Mouse (Mus musculus) myocyte (in vitro differentiated cells): ENCODE results near the gene Gal3st2b.
"Not testable (repeated sequence)": the region's sequence is repeated elsewhere in the genome, so short reads cannot be mapped to it uniquely, and the experiment has no call there.

Experiments
- CEBPB ChIP-seq: IDR thresholded peaks from 2 replicates; pipeline ENCODE4 v1.6.1; 2011; ENCODE audit warnings: mild to moderate bottlenecking, moderate library complexity; ENCODE audit not compliant: poor library complexity, insufficient read depth, severe bottlenecking
- E2F4 ChIP-seq: IDR thresholded peaks from one replicate; pipeline ENCODE4 v1.6.1; 2011; ENCODE audit warnings: mild to moderate bottlenecking, control low read depth, moderate library complexity; ENCODE audit not compliant: insufficient read depth
- MAX ChIP-seq: IDR thresholded peaks from one replicate; pipeline ENCODE4 v1.6.1; 2011; ENCODE audit warnings: low read depth, mild to moderate bottlenecking, control low read depth
- MYOD1 ChIP-seq, 3 experiments: IDR thresholded peaks; one replicate each; pipeline ENCODE4 v1.6.1; 2011; ENCODE audit warnings: control low read depth in 2 of 3, low read depth in 2 of 3, mild to moderate bottlenecking in 2 of 3, moderate library complexity in 1 of 3; ENCODE audit not compliant: insufficient read length in 2 of 3, control insufficient read depth in 1 of 3
- MYOG ChIP-seq, 3 experiments: IDR thresholded peaks; one replicate each; pipeline ENCODE4 v1.6.1; 2011; ENCODE audit warnings: control low read depth in 2 of 3, low read depth in 2 of 3, mild to moderate bottlenecking in 2 of 3; ENCODE audit not compliant: insufficient read length in 2 of 3, control insufficient read depth in 1 of 3, insufficient read depth in 1 of 3
- POLR2A ChIP-seq: IDR thresholded peaks from one replicate; pipeline ENCODE4 v1.6.1; 2011; ENCODE audit warnings: low read depth, mild to moderate bottlenecking, control low read depth, moderate library complexity; ENCODE audit not compliant: insufficient read length
- POLR2AphosphoS2 ChIP-seq: IDR thresholded peaks from one replicate; pipeline ENCODE4 v1.6.1; 2011; ENCODE audit warnings: low read depth, control low read depth; ENCODE audit not compliant: insufficient read length
- REST ChIP-seq: IDR thresholded peaks from one replicate; pipeline ENCODE4 v1.6.1; 2011; ENCODE audit warnings: mild to moderate bottlenecking, control low read depth, moderate library complexity; ENCODE audit not compliant: insufficient read depth, insufficient read length
- SRF ChIP-seq: IDR thresholded peaks from one replicate; pipeline ENCODE4 v1.6.1; 2011; ENCODE audit warnings: low read depth; ENCODE audit not compliant: control insufficient read depth, insufficient read length
- TCF12 ChIP-seq: IDR thresholded peaks from one replicate; pipeline ENCODE4 v1.6.1; 2011; ENCODE audit warnings: mild to moderate bottlenecking, control low read depth; ENCODE audit not compliant: poor library complexity, insufficient read depth, severe bottlenecking
- USF1 ChIP-seq: IDR thresholded peaks from one replicate; pipeline ENCODE4 v1.6.1; 2011; ENCODE audit warnings: low read depth, mild to moderate bottlenecking, control low read depth, moderate library complexity

GRCm38 (mm10) chr1:93908977-93909586, 9.0 kb upstream of the Gal3st2b start:
- not testable (repeated sequence) for TF ChIP-seq USF1; E2F4; POLR2A; MAX; POLR2AphosphoS2; SRF; MYOG (IDR thresholded peaks at IDR 0.05; ENCODE audit: control insufficient read depth in 1 of 3, insufficient read depth in 1 of 3, insufficient read length in 2 of 3, low read depth in 2 of 3); TCF12; MYOD1 (IDR thresholded peaks at IDR 0.05; ENCODE audit: control insufficient read depth in 1 of 3, insufficient read length in 2 of 3, low read depth in 2 of 3); REST; CEBPB
